Mouse (Mus musculus) heart, postnatal 0 days (tissue): ENCODE results near the gene Agbl4. TPM values are rescaled to one million over a fixed set of nuclear protein-coding genes. Genes with fewer than 3 reads are reported as not detected.

ENCODE experiments used
- ATAC-seq: fragments of 200-750 bp; cut with Nextera tagmentation; 2 replicates; pipeline ENCODE4 v1.8.0; 2017; ENCODE audit warnings: low read depth, moderate number of reproducible peaks, moderate library complexity; ENCODE audit not compliant: insufficient read depth
- DNase-seq: peaks from one replicate; pipeline ENCODE4 v3.0.0-alpha.2; 2016; ENCODE audit warnings: low spot score
- H3K27ac ChIP-seq: fragments of 300-500 bp; sonication (generic); 2 replicates; pipeline ENCODE4 v1.5.1; 2014; ENCODE audit warnings: low read depth, mild to moderate bottlenecking
- H3K27me3 ChIP-seq: fragments of 300-500 bp; sonication (generic); 2 replicates; pipeline ENCODE4 v1.6.1; 2014; ENCODE audit warnings: low read length, mixed read lengths; ENCODE audit not compliant: control insufficient read depth, insufficient read depth
- H3K36me3 ChIP-seq: fragments of 300-500 bp; sonication (generic); replicated peaks from 2 replicates; pipeline ENCODE4 v1.6.1; 2014; ENCODE audit warnings: low read length, mixed read lengths; ENCODE audit not compliant: control insufficient read depth, insufficient read depth
- H3K4me1 ChIP-seq: fragments of 300-500 bp; sonication (generic); 2 replicates; pipeline ENCODE4 v1.6.1; 2014; ENCODE audit warnings: antibody characterized with exemption; ENCODE audit not compliant: control insufficient read depth, insufficient read depth
- H3K4me2 ChIP-seq: fragments of 300-500 bp; sonication (generic); 2 replicates; pipeline ENCODE4 v1.6.1; 2014; ENCODE audit warnings: low read depth, mild to moderate bottlenecking, low read length, moderate library complexity
- H3K4me3 ChIP-seq: fragments of 300-500 bp; sonication (generic); 2 replicates; pipeline ENCODE4 v1.5.1; 2014; ENCODE audit warnings: low read depth, low read length
- H3K9ac ChIP-seq: fragments of 300-500 bp; sonication (generic); replicated peaks from 2 replicates; pipeline ENCODE4 v1.6.1; 2014; ENCODE audit warnings: low read depth, low read length, mixed read lengths
- H3K9me3 ChIP-seq: fragments of 300-500 bp; sonication (generic); replicated peaks from 2 replicates; pipeline ENCODE4 v1.6.1; 2016; ENCODE audit warnings: low read length; ENCODE audit not compliant: control insufficient read depth
- CTCF ChIP-seq: IDR thresholded peaks from 2 replicates; pipeline ENCODE4 v1.5.1; 2016; ENCODE audit warnings: antibody characterized with exemption, control low read depth, low read depth
- EP300 ChIP-seq: IDR thresholded peaks from 2 replicates; pipeline ENCODE4 v1.6.1; 2016; ENCODE audit warnings: antibody characterized with exemption, low read depth
- WGBS: fragments of 180-500 bp; shearing (Covaris S2); extraction: QIAGEN DNeasy Blood & Tissue Kit; methylation state at CpG from one replicate; pipeline ENCODE4 v1.1.7; 2014; 5-methylcytosine and 5-hydroxymethylcytosine counted together
- polyA plus RNA-seq: library from polyadenylated mRNA; unstranded; fragments of >200 nt; fragmentation: Nextera tagmentation; extraction: Ambion mirVana; gene quantifications from 2 replicates; pipeline ENCODE4 v1.2.1, GENCODE M21; 2015
- total RNA-seq: library from RNA; depleted of rRNA; stranded (reverse); fragments of >200 nt; gene quantifications from 2 replicates; pipeline ENCODE4 v1.2.3, GENCODE M21; 2014; ENCODE audit warnings: low replicate concordance

The Agbl4 gene
- total and polyA plus RNA-seq, 2 experiments from 2014 or later: 0.55 TPM; not detected in 1

DNA sequence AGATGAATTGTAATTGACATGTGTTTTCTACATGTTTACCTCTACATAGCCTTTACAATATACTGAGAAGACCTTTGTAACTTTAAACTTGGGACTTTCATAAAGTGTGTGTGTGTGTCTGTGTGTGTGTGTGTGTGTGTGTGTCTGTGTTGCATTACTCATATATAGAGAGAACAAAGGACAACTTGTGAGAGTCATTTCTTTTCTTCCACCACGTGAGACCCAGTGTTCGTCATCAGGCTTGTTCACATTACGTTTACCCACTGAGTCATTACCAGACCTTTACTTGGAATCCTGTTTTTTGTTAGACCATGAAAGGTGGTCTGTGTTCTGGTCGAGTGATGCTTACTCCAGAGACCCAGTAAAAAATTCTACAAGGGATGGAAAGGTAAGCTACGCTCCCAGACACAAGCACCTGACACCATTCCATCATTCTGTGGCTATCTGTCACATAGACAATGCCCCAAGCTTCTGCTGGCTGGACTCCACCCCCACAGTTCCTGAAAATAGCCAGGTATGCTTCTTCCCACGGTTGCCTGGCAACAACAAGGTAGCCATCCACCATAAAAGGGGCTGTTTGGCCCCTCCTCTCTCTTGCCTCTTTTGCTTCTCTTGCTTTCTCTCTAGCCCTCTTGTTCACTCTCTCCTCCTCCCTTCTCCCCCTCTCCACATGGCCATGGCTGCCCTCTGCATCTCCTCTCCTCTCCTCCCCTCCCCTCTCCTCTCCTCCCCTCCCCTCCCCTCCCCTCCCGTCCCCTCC is 676.5 kb downstream of the Agbl4 start:
- WGBS: 60% methylated on average over 6 of the region's 7 CpGs
- H3K27me3 ChIP-seq: no peaks in the 10 kb centered on the region
- TF ChIP-seq CTCF (no peak), EP300 (no peak)
- ATAC-seq: no peak
- H3K9me3 ChIP-seq: no peaks in the 10 kb centered on the region
- H3K27ac ChIP-seq: no peak overlapping the region
- no peak overlapping the region for H3K4me3 ChIP-seq
- no peaks in the 10 kb centered on the region for H3K4me1 ChIP-seq
- no peak overlapping the region for H3K9ac ChIP-seq
- H3K36me3 ChIP-seq: no peaks in the 10 kb centered on the region
- H3K4me2 ChIP-seq: no peak overlapping the region
- no peak for DNase-seq

DNA sequence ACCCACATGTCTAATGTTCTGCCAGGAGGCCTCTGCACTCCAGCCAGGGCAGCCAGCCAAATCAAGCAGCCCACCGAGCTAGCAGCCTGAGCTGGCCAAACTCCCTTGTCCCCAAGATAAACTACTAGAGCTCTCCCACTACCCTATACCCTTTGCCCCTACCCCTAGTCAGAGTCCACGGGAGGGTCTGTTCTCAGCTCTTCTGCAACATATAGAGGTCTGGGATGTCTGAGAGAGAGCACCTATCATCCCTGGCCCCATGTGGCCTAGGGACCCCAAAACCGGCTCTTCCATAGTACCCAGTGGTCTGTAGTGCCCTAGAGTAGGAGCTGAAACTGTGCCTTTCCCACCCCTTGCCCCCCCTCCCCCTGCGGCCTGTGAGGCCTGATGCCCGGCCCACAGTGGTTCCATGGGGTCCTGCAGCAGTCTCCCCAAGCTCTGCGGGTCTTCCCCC is 677.3 kb downstream of the Agbl4 start:
- Histone ChIP-seq H3K4me1 (no peaks in the 10 kb centered on the region), H3K9ac (no peak overlapping the region), H3K36me3 (no peaks in the 10 kb centered on the region), H3K4me2 (no peak overlapping the region), H3K4me3 (no peak overlapping the region), H3K27me3 (no peaks in the 10 kb centered on the region), H3K9me3 (no peaks in the 10 kb centered on the region), H3K27ac (no peak overlapping the region)
- no peak for TF ChIP-seq EP300
- TF ChIP-seq CTCF: no peak
- WGBS: 59% methylated on average over 6 of the region's 6 CpGs
- ATAC-seq (no peak), DNase-seq (no peak)

DNA sequence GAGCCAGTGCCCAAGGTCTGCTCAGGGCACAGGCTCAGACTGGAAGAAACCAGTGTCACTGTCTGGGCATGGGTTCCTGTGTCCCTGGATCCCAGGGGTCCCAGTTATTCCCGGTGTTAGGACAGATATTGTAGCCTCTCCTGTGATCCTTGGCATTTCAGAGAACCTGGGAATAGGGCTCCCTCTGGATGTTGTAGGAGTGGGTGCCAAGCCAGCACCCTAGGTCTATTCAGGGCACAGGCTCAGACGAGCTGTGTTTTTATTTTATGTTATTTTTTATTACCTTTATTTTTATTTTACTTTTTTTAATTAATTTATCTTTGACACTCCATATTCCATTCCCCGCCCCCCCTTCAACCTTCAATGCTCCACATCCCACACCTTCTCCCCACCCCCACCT is 680.3 kb downstream of the Agbl4 start:
- Histone ChIP-seq H3K4me3 (no peak overlapping the region), H3K36me3 (no peaks in the 10 kb centered on the region), H3K9ac (no peak overlapping the region), H3K4me1 (no peaks in the 10 kb centered on the region), H3K4me2 (no peak overlapping the region), H3K27ac (no peak overlapping the region), H3K9me3 (no peaks in the 10 kb centered on the region), H3K27me3 (no peaks in the 10 kb centered on the region)
- DNase-seq (no peak), ATAC-seq (no peak)
- TF ChIP-seq CTCF (no peak), EP300 (no peak)
- 85% methylated on average over 3 of the region's 3 CpGs for WGBS

DNA sequence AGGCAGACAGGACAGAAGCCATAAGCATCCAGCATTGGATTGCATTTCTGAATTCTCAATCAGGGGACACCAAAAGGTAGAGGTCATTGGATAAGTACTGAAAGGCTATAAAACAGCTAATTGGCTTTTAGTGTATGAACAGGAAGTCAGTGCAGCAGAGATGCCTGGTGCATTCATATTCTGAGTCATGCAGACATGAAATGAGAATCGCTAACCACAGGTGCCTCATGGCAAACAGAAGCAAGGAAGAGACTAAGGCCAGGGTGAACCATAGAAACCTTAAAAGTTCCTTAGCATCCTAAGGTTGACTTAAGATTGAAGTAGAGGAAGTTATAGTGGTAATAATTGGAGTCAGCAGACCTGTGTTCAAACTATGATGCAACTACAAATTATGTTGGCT is 687.9 kb downstream of the Agbl4 start:
- H3K27me3 ChIP-seq: no peaks in the 10 kb centered on the region
- WGBS: 94% methylated on average over 1 of the region's 1 CpGs
- no peak overlapping the region for H3K4me2 ChIP-seq

DNA sequence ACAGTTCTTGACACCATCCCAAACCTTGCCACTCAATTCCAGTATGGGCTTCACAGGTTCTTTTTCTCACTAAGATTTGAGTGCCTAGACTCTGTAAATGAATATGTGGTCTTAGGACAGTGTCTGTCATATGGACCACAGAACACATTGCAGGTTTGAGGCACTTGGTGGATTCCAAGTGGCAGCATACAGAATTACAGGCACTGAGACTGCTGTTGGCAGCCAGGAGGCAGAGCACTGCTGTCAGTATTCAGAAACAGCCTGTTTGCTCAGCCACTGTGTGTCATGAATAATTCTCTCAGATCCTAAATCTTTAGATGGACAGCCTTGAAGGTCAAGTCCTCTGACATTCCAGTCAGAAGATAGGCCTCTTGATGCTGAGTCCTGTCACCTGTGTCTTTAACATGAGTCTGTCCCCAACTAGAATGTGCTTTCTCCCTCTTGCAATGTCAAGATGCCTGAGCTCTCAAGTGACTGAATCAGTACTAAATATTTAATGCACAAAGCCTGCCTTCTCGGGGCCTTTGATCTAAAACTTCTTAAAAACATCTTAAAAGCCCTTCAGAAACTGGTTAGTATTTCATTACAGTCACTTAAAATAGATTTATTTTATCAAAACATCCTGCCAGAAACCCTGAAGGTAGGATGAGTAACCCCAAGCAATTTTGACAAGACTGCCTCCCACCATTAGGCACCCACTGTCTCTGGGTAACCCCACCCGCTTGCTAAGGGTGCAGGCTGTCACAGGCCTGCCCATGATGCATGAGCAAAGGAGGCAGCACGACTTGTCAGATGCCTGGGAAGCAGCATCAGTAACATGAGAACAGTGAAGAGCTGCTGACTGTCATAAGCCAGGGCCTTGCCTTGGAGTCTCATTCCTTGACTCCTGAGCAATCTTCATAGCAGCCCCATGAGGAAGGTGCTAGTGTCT is 739.0 kb downstream of the Agbl4 start:
- TF ChIP-seq CTCF (no peak), EP300 (no peak)
- Histone ChIP-seq H3K27ac (no peak overlapping the region), H3K4me1 (no peaks in the 10 kb centered on the region), H3K27me3 (no peaks in the 10 kb centered on the region), H3K4me2 (no peak overlapping the region), H3K9me3 (no peaks in the 10 kb centered on the region), H3K36me3 (no peaks in the 10 kb centered on the region), H3K4me3 (no peak overlapping the region), H3K9ac (no peak overlapping the region)
- 50% methylated on average over 3 of the region's 3 CpGs for WGBS
- DNase-seq (no peak), ATAC-seq (no peak)

More for the DNA sequence above, 687.9 kb downstream of the Agbl4 start:
- H3K4me3 ChIP-seq: no peak overlapping the region
- no peaks in the 10 kb centered on the region for H3K36me3 ChIP-seq
- DNase-seq (no peak), ATAC-seq (no peak)
- no peaks in the 10 kb centered on the region for H3K4me1 ChIP-seq
- H3K27ac ChIP-seq: no peak overlapping the region
- no peaks in the 10 kb centered on the region for H3K9me3 ChIP-seq
- no peak for TF ChIP-seq EP300
- TF ChIP-seq CTCF: no peak
- H3K9ac ChIP-seq: no peak overlapping the region
